Mouse (Mus musculus): ENCODE data around the gene Gsto2. TPM values are rescaled to one million over a fixed set of nuclear protein-coding genes. Genes with fewer than 3 reads are reported as not detected.

The Gsto2 gene
- total and polyA plus RNA-seq, 3 experiments, result 0.61 to 3.2 (median 2.1) TPM

DNA sequence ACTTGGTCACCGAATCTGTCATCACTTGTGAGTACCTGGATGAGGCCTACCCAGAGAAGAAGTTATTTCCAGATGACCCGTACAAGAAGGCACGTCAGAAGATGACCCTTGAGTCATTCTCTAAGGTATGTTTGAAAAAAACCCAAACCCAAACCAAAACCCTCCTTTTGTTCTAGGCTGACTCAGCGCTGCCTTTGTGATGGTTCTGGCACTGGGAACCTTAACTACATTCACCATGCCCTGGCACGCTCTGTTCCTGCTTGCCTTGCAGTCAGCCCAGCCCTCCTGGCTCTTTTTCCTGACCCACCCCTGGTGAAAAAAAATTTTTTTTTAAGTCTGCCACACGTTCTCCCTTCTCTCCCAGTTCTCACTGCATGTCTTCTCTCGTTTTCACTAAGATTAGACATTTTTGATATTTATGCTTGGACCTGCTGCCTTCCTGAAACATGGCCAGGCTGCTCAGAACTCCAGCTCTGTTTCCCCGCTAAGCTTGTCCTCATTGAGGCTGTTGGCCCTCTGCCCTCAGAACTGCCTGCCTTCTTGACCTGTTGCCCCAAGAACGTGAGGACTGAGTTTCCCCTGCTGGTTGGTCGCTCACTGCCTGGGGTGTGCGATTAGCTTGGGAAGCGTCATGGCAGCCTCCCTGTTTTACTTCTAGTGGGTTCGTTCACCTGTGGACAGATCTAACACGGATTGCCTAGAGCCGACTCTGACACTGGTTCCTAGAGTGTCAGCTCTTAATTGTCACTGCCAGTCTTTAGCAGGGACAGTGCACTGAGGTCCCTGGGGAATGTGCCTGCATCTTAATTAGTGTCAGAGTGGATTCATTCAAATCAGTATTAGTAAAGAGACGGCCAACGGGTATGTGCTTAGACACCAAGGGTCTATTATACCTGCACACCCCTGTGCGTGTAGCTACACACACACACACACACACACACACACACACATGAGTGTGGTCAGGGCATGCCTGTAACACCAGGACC is 7.1 kb upstream of the Gsto2 start:
- no peak for DNase-seq

DNA sequence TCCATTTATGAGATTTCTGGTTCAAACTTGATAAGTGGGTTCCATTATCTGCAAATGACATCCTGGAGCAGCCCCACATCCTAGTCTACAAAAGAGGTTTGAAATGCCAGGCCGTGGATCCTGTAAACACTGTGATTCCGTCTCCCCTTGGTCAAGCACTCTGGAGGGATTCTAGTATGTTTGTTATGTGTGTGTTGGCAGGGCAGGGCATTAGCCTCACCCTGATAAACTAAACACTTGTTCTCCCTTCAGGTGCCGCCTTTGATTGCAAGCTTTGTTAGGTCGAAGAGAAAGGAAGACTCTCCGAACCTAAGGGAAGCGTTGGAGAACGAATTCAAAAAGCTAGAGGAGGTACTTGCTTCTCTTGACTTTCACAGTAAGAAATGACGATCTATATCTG is 6.2 kb upstream of the Gsto2 start:
- no peak for DNase-seq

DNA sequence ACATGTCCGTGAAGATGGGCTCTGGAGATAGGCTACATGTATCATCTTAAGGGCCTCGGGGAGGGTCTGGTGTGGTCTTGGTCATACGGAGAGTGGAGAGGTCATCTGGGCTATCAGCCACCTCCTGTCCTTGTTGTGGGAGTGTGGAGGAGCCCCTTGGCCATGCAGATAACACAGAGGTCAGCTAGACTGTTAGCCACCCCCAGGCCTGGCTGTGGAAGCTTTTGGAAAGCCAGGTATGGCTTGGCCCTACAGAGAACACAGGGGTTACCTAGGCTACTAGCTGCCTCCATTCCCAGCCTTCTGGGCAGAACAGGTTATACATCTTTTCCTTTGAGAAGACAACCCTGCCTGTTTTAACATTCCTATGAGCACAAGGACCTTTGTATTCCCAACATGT is 2.8 kb upstream of the Gsto2 start:
- no peak for DNase-seq

DNA sequence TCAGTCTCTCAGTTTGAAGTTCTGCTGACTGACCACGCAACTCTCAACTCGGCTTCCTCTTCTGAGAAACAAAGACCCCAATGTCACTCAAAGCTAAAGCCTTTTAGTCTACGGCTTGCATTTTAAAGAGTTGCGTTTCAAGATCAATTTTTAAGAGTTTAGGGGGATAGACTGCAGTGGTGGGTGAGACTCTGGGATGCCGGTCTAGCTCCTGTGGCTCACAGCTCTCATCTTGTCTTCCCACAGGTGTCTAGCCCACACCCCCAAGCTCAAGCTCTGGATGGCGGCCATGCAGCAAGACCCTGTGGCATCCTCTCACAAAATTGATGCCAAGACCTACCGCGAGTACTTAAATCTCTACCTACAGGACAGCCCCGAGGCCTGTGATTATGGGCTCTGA is 1.3 kb upstream of the Gsto2 start:
- DNase-seq, result no peak

DNA sequence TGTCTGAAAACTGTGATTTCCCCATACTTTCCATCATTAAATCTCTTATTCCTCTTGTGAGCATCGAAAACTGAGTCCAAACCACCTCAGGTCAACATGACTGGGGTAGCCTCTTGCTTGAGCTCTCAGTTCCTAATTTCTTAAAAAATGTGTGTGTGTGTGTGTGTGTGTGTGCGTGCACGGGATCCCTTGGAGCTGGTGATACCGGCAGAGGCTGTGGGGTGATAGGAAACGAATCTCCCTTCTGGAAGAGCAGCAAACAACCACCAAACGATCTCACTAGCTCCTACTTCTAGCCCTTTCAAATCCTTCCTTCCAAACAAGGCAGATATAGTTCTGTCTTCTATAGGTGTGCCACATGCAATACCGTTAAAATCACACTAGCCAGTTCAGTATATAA is 613 bp upstream of the Gsto2 start:
- no peak for DNase-seq

DNA sequence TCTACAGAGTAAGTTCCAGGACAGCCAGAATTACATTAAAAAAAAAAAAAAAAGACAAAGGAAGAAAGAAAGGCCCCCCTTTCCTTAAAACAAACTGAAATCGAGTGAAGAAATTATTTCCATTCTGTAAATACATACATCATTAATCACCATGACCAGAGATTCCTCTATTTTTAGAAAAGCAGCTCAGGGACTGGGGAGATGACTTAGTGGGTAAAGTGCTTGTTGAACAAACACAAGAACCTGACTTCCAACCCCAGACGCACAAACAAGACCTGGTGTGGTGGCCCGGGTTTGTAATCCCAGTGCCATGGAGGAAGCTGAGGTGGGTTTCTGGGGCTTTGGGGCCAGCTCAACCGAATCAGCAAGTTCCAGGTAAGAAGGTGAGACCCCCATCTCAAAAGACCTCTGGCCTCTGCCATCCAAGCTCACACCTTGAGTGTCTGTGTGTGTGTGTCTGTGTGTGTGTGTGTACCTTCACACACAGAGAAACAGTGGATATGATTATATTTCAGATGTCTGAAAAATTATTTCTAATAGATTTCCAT is 2.4 kb downstream of the Gsto2 start:
- DNase-seq, result no peak

DNA sequence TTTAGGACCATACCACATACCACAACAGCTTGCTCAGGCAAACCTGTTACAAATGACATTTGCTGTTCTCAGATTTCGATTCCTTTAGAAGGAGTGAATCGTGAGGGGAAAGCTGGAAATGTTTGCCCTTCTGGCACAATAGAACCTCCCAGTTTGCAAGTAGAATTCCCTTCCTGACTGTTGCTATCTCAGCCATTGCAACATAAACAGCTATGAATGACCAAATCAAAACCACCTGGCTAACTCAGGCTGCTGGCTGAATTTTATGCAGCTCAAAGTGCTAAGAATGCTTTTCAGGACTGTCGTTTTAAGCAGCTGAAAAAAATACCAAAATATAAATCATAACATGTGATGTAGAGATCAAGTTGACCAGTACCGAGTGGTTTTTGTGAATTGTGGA is 3.6 kb downstream of the Gsto2 start:
- DNase-seq, result no peak

DNA sequence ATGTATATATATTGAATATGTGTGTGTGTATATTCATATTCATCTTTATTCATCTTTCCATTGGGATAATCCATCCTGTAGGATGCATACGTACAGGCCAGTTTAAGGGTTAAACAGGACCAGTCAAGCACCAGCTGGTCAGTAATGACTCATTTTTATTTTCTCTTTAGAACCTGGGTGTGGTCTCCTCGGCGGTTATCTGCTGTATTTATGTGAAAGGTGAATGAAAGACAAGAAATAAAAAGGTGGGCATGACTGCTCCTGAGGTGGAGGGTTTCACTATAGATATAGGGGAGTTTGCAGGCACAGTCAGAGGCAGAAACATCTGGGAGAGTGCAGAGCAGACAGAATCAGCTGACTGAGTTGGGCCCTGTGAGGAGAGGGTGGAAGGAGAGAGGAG is 4.2 kb downstream of the Gsto2 start:
- no peak for DNase-seq

DNA sequence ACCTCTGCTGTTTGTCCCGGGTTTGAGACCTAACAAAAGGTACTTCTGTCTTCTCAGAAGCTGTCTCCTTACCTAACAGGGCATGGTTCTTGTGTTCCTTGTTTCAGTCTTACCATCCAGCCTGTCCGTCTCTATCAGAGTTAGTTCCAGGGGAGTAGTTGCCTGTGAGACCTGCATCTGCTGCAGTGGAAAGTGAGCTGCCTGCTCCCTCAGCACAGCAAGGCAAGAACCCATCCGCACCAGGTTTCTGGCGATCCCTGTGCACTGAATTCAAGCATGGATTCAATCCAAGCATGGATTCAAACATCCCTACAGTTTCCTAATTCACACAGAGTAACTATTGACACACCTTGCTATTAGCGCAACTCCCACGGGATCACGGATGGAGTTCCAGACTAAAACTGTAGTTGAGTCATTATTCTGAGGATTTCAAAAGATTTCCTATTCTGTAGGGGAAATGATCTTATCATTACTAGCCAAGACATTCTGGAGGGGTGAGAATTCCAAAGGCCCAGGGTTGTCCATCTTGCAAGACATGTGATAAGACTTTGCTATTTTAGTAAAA is 4.8 kb downstream of the Gsto2 start:
- no peak for DNase-seq

DNA sequence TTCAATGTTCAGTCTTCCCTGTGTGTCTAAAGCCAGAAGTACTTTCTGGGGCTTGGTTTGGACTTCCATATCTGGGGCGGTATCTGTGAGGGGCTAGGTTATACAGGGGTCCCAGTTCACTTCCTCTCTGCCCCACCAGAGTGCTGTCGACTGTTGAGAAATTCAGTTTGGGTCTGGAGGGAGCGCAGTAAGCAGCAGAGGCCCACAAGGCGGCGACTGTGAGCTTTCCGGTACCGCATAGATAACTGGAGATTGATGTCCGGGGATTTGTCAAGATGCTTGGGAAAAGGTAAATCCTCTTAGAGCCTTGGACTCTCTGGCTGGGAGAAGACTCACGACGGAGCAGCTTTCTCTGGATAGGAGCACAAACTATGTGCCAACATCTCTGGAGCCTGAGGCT is 6.2 kb downstream of the Gsto2 start:
- DNase-seq, result no peak

DNA sequence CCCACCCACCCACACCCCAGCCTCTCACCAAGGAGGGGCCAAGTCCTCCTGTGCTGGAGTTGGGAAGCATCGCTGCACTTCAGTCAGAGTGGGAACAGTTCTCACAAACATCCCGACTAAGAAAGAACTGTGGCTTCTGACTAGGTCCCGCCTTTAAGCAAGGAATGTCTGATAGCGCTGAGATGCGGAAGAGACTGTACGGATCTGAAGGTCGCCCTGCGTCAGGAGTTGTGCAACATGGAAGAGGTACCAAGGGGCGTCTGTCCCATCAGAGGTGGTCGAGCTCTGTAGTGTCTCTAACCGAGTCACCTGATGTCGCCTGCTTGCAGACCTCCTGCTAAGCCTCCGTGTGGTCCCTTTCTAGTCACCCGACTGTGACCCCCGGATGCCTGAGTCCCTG is 10.9 kb downstream of the Gsto2 start:
- no peak for DNase-seq

DNA sequence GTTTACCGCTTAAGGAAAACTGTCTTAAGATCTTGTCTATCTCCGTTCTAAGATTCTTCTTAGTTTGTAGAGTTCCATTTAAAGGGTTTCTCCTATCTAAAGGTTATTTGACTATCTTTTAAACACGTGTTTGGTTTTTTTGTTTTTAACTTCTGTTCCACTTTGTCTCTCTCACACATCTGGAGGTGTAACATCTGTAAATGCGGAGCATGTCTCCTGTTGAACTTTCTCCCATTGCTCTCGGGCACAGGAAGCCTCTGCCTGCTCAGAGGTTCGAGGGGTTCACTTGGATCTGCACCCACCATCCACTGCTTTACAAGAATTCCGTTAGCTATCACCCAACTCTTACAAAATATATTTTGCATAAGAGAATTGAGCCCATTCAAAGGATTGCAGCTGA is 16.2 kb downstream of the Gsto2 start:
- DNase-seq, result no peak

DNA sequence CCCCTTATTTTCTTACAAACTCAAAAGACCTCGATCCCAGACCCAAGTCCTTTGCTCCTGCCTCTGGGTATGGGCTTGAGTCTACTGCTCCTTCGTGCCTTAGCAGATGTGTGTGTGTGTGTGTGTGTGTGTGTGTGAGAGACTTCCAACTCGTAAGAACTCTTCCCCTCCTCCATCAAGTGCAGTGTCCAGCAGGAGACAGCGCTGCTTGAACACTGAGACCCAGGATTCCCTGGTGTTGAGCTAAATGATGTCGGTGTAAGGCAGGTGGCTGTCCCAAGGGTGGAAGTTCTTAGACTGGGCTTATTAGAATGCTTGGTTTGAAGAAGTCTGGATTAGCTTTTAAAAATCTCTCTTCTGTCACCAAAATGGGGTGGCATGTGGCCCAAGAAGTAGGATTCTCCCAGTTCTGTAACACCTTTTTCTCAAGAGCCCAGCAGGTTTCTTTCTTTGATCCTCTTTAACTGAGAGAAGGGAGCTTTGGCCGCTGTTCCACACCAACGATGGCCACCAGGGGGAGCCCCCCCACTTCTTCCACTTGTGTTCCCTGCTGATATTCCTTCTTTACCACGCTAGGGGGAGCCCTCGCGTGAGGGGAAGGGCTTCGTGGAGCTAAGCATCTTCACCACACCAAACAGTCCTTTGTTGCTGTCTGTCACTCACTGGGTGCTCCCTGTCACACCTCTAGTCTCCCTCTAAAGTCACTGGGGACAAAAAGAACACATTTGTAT is 17.0 kb downstream of the Gsto2 start:
- DNase-seq, result peak; percentile 76

DNA sequence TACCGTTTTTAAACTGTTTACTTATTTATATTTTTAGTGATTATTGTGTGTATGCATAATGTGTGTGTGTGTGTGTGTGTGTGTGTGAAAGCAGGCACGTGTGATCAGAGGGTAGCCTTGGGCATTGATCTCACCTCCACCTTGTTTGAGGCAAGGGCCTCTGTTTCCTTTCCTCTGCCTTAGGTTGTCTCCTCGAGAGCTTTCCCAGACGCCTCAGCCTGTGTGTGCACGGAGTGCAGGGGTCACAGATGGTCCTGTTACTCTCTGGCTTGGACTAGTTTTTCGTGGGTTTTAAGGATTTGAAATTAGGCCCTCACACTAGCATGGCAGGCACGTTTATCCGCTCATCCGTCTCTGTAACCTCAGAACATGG is 17.5 kb downstream of the Gsto2 start:
- DNase-seq, result no peak

DNA sequence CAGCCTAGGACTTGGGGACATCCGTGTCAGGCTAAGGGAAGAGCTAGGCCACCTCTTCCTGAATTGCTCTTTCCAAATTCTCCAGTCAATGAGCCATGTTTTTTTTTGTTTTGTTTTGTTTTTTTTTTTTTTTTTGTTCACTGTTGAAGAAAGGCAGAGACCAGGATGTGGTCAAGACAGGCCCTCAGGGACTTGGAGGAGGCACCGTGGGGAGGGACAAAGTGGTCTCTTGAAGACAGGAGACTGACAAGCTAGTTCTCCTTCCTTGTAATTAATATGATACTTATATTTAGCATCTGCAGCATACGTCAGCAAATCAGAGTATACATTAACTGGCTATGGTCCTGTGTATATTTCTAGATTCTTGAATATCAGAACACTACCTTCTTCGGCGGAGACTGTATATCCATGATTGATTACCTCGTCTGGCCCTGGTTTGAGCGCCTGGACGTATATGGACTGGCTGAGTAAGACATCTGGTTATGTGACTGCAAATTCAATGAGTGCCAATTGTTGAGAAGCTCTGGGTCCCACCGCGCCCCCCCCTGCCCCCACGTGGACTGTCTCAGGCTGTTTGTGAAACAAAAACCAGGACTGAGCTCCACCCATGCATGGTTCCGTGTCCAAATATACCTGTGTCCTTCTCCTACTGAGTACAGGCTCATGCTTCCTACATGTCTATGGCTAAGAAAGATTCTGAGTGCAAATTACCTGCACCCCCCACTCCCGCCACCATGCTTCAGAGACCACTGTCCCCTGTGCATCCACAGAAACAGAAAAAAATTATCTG is 19.2 kb downstream of the Gsto2 start:
- DNase-seq, result no peak

DNA sequence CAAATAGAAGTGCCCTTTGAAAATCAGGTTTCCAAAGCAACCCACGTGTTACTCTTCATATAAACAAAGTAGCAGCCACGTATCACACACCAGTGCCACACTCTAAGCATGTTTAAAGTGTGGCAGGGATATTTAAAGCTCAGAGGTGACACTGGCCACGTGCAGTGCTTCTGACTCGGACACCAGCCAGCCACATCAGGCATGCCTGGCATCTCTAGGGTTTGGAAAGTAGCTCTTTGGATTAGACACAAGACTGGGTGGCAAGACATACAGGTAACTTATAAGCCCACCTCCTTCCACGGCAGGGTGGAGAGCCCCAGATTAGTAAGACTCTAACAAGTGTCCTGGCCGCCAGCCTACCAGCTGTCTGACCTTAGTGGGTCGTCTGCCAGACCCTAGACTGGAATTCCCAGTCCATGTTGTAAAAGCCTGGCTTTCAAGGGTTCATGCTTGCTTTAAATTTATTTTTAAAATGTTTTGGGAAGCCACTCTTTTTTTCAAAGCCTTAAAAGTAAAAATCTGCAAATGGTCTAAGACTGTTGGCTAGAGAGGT is 19.9 kb downstream of the Gsto2 start:
- DNase-seq, result no peak

DNA sequence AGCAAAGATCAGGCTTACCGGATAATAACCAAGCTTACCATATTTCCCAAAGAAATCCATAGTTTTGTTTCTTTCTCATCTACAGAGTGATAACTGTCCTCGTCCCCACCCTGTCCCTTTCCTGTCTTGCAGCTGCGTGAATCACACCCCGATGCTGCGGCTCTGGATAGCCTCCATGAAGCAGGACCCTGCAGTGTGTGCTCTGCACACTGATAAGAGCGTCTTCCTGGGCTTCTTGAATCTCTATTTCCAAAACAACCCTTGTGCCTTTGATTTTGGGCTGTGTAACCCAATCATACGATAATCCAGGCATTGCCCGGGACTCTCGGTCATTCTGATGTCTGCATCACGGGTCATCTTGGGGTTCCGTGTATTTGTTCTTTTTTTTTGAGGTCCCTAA is 20.6 kb downstream of the Gsto2 start:
- no peak for DNase-seq

DNA sequence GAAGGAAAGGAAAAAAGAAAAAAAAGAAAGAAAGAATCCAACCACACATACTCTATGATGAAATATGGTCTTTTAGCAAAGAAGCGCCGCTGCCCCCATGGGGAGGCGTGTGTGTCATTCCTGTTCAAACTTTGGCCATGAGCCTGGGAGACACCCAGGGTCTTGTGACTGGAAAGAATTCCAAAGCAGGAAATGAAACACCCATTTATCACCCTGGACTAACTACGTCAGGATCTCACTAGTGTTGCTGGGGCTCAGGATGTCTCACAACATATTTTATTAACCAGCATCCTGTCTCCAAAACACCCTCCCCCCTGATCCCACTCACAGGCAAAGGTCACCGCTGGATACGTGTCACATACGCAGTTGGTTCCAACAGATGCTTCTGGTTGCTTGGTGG is 21.3 kb downstream of the Gsto2 start:
- DNase-seq, result peak; percentile 70

DNA sequence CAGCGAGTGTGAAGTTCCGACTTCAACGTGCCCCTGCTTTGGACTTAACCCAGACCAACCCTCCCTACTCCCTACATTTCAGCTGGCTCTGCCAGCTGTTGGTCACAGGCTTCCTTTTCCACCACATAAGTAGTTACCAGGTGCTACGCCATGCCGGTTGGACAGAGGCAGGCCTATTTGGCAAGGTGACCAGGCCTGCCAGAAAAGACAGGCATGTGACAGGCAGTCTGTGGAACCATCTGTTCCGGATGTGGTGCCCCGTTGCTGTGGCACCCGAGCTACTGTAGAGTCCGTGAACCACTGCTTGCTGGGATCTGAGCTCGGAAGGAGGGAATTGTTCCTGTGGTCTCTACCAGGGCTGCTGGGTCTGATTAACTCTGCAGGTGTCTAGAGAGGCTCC is 22.1 kb downstream of the Gsto2 start:
- DNase-seq, result no peak

DNA sequence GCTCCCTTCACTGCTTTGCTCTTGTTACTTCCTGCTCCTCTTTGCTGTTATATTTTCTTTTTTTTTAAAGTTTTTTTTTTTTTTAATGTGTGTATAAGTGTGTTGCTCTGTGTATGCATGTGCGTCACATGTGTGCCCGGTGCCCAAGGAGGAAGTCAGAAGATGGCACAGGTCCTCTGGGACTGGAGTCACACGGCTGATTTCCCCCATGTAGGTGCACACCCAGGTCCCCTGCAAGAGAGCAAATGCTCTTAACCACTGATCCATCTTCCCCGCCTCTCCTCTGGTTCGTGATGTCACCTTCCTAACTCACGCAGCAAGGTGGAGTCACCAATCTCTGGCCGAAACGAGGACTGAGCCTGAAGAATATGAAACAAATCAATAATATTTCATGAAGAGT is 22.7 kb downstream of the Gsto2 start:
- DNase-seq, result no peak

DNA sequence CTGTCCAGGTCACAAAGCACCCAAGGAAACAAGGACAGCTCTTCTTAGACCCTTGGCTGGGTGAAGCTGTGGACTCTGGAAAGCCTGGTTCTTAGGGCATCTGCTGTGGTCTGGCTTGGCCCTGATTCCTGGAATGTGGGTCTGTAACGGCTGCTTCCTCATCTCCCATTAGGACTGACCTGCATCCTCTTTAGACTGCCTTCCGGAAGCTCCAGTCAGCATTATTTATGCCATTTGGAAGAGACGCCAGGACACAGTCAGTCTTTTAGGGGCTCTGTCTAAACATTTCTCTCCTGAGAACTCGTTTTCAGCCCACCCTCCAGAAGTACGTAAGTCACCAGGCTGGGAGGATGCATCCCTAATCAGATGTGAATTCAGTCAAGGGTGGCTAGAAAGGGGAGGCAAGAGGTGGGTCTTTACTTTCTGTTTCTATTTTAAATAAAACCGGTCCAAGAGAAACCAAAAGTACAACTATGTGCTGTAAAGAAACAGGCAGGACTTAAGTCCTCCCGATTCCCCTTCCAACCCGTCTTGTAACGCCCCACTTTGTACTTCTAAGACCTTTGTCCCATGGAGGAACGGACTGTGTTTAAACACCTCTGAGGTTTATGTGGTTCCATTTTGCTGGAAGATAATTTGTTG is 25.3 kb downstream of the Gsto2 start:
- DNase-seq, result peak; percentile 40
